Mouse (Mus musculus) liver, embryonic 12.5 days (tissue): ENCODE results near the gene D5Ertd579e. TPM values are rescaled to one million over a fixed set of nuclear protein-coding genes. Genes with fewer than 3 reads are reported as not detected.

Experiments
- ATAC-seq: fragments of 200-750 bp; cut with Nextera tagmentation; 2 replicates; pipeline ENCODE4 v1.8.0; 2017; ENCODE audit warnings: moderate number of reproducible peaks, mild to moderate bottlenecking, moderate library complexity
- H3K27ac ChIP-seq: fragments of 300-500 bp; sonication (generic); 2 replicates; pipeline ENCODE4 v1.5.1; 2016; ENCODE audit warnings: mild to moderate bottlenecking
- H3K27me3 ChIP-seq: fragments of 300-500 bp; sonication (generic); replicated peaks from 2 replicates; pipeline ENCODE4 v1.6.1; 2016; ENCODE audit warnings: mild to moderate bottlenecking, moderate library complexity
- H3K36me3 ChIP-seq: fragments of 300-500 bp; sonication (generic); 2 replicates; pipeline ENCODE4 v1.6.1; 2016; ENCODE audit warnings: mild to moderate bottlenecking, moderate library complexity
- H3K4me1 ChIP-seq: fragments of 300-500 bp; sonication (generic); 2 replicates; pipeline ENCODE4 v1.6.1; 2016
- H3K4me2 ChIP-seq: fragments of 300-500 bp; sonication (generic); 2 replicates; pipeline ENCODE4 v1.6.1; 2016; ENCODE audit warnings: mild to moderate bottlenecking, moderate library complexity
- H3K4me3 ChIP-seq: fragments of 300-500 bp; sonication (generic); 2 replicates; pipeline ENCODE4 v1.5.1; 2016; ENCODE audit warnings: mild to moderate bottlenecking, moderate library complexity
- H3K9ac ChIP-seq: fragments of 300-500 bp; sonication (generic); 2 replicates; pipeline ENCODE4 v1.6.1; 2016; ENCODE audit warnings: mild to moderate bottlenecking, moderate library complexity
- H3K9me3 ChIP-seq: fragments of 300-500 bp; sonication (generic); replicated peaks from 2 replicates; pipeline ENCODE4 v1.6.1; 2016; ENCODE audit warnings: mild to moderate bottlenecking, moderate library complexity
- WGBS: fragments of 180-500 bp; shearing (Covaris S2); methylation state at CpG from one replicate; pipeline ENCODE4 v1.1.7; 2016; ENCODE audit not compliant: insufficient replicate concordance; 5-methylcytosine and 5-hydroxymethylcytosine counted together
- polyA plus RNA-seq: library from polyadenylated mRNA; unstranded; fragments of >200 nt; fragmentation: Nextera tagmentation; extraction: Ambion mirVana; gene quantifications from 2 replicates; pipeline ENCODE4 v1.2.1, GENCODE M21; 2016

The D5Ertd579e gene
- polyA plus RNA-seq, 1 experiment from 2014 or later: 28.5 TPM

- WGBS: 54% methylated on average over 7 of the region's 7 CpGs
- Histone ChIP-seq H3K36me3 (peaks cover 3% of the 10 kb centered on the region), H3K27ac (no peak overlapping the region), H3K4me2 (no peak overlapping the region), H3K4me1 (peaks cover 59% of the 10 kb centered on the region), H3K9ac (no peak overlapping the region), H3K27me3 (peaks cover 15% of the 10 kb centered on the region; the same call in 1 of the 2 replicates), H3K9me3 (no peaks in the 10 kb centered on the region), H3K4me3 (no peak overlapping the region)
- no peak for ATAC-seq
Measured at GRCm38 (mm10) chr5:36698067-36698670, 2.3 kb upstream of the D5Ertd579e start.

GRCm38 (mm10) chr5:36696504-36697300 is 878 bp upstream of the D5Ertd579e start:
- H3K27ac ChIP-seq: peak overlapping the region; percentile 37
- no peaks in the 10 kb centered on the region for H3K9me3 ChIP-seq
- H3K4me2 ChIP-seq: peak overlapping the region; percentile 90
- peak overlapping the region; percentile 95 for H3K9ac ChIP-seq
- 66% methylated on average over 11 of the region's 11 CpGs for WGBS
- peaks cover 73% of the 10 kb centered on the region for H3K4me1 ChIP-seq
- ATAC-seq: no peak
- H3K36me3 ChIP-seq: peaks cover 16% of the 10 kb centered on the region
- H3K27me3 ChIP-seq: peaks cover 15% of the 10 kb centered on the region; the same call in 1 of the 2 replicates
- peak overlapping the region; percentile 87 for H3K4me3 ChIP-seq

DNA sequence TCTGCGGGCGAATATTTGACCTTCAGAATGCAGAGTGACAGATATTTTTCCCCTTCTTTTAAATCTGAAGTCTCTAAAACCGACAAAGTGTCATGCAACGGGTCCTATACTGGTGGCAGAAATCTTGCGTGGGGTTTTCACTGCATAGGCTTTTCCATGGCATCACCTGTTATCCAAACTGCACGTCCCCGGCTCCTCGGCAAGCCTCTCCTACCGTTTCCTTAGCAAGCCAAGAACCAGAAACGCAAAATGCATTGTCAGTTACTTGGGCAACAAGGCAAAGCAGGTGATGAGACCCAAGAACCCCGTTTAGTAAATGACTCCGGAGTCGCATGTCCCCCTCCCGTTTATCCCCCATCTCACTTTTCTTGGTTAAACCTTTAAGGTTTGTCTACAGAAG is 819 bp downstream of the D5Ertd579e start:
- Histone ChIP-seq H3K4me1 (peaks cover 76% of the 10 kb centered on the region), H3K36me3 (peaks cover 16% of the 10 kb centered on the region), H3K27me3 (peaks cover 15% of the 10 kb centered on the region; the same call in 1 of the 2 replicates), H3K9ac (peak overlapping the region; percentile 95), H3K4me3 (peak overlapping the region; percentile 87), H3K4me2 (peak overlapping the region; percentile 90), H3K27ac (peak overlapping the region; percentile 95), H3K9me3 (no peaks in the 10 kb centered on the region)
- ATAC-seq: no peak
- WGBS: 5% methylated on average over 14 of the region's 14 CpGs

GRCm38 (mm10) chr5:36693651-36694050 is 2.2 kb downstream of the D5Ertd579e start:
- peak overlapping the region; percentile 90 for H3K4me2 ChIP-seq
- WGBS: 75% methylated on average over 2 of the region's 2 CpGs
- ATAC-seq: no peak
- H3K27ac ChIP-seq: no peak overlapping the region
- H3K4me1 ChIP-seq: peaks cover 70% of the 10 kb centered on the region
- H3K4me3 ChIP-seq: peak overlapping the region; percentile 11
- H3K27me3 ChIP-seq: peaks cover 2% of the 10 kb centered on the region; the same call in 1 of the 2 replicates
- H3K9ac ChIP-seq: no peak overlapping the region
- no peaks in the 10 kb centered on the region for H3K9me3 ChIP-seq
- peaks cover 18% of the 10 kb centered on the region for H3K36me3 ChIP-seq

DNA sequence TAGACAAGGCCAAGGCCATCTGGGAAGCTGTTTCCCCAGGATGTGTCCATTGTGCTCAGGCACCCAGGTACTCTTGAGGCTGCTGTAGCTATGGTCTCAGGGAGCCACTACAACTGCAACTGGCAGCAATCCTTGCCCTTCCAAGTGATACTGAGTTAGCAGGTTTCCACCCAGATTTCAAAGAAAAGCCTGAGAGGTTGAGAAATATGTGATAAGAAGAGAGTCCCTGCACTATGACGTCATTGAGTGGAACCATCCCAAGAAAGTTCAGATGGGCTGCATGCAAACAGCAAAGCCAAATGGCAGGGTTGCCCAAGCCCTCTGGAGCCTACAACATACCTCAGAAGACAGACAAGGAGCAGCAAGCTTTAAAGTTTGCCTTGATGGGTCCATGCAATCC is 4.4 kb downstream of the D5Ertd579e start:
- H3K4me3 ChIP-seq: no peak overlapping the region
- H3K36me3 ChIP-seq: peaks cover 37% of the 10 kb centered on the region
- 0 out of 2 replicates have a peak overlapping the region, but pooled peaks have one; percentile 15 for H3K9ac ChIP-seq
- no peaks in the 10 kb centered on the region for H3K27me3 ChIP-seq
- H3K9me3 ChIP-seq: peaks cover 5% of the 10 kb centered on the region; the same call in 1 of the 2 replicates
- H3K27ac ChIP-seq: peak overlapping the region; percentile 47
- H3K4me1 ChIP-seq: peaks cover 73% of the 10 kb centered on the region
- H3K4me2 ChIP-seq: 0 out of 2 replicates have a peak overlapping the region, but pooled peaks have one; percentile 16
- no peak for ATAC-seq
- 21% methylated on average over 1 of the region's 1 CpGs for WGBS

GRCm38 (mm10) chr5:36685170-36685569 is 10.7 kb downstream of the D5Ertd579e start:
- ATAC-seq: peak; percentile 85
- H3K4me1 ChIP-seq: peaks cover 73% of the 10 kb centered on the region
- peaks cover 23% of the 10 kb centered on the region for H3K36me3 ChIP-seq
- peak overlapping the region; percentile 36 for H3K4me2 ChIP-seq
- H3K27me3 ChIP-seq: no peaks in the 10 kb centered on the region
- peak overlapping the region; percentile 70 for H3K27ac ChIP-seq
- 66% methylated on average over 4 of the region's 4 CpGs for WGBS
- peak overlapping the region; percentile 32; the same call in 1 of the 2 replicates for H3K9ac ChIP-seq
- H3K9me3 ChIP-seq: peaks cover 5% of the 10 kb centered on the region; the same call in 1 of the 2 replicates
- no peak overlapping the region for H3K4me3 ChIP-seq

- 77% methylated on average over 1 of the region's 1 CpGs for WGBS
- H3K36me3 ChIP-seq: peaks cover 21% of the 10 kb centered on the region
- H3K27ac ChIP-seq: 0 out of 2 replicates have a peak overlapping the region, but pooled peaks have one; percentile 12
- no peak overlapping the region for H3K4me2 ChIP-seq
- no peak overlapping the region for H3K9ac ChIP-seq
- no peak for ATAC-seq
- H3K9me3 ChIP-seq: peaks cover 5% of the 10 kb centered on the region; the same call in 1 of the 2 replicates
- no peaks in the 10 kb centered on the region for H3K27me3 ChIP-seq
- no peak overlapping the region for H3K4me3 ChIP-seq
- H3K4me1 ChIP-seq: peaks cover 84% of the 10 kb centered on the region
Measured at GRCm38 (mm10) chr5:36683586-36683985, 12.2 kb downstream of the D5Ertd579e start.

GRCm38 (mm10) chr5:36681219-36681618 is 14.6 kb downstream of the D5Ertd579e start:
- no peak overlapping the region for H3K4me2 ChIP-seq
- H3K27me3 ChIP-seq: no peaks in the 10 kb centered on the region
- ATAC-seq: no peak
- H3K4me3 ChIP-seq: no peak overlapping the region
- 0 out of 2 replicates have a peak overlapping the region, but pooled peaks have one; percentile 12 for H3K9ac ChIP-seq
- H3K4me1 ChIP-seq: peaks cover 79% of the 10 kb centered on the region
- no peaks in the 10 kb centered on the region for H3K9me3 ChIP-seq
- no peak overlapping the region for H3K27ac ChIP-seq
- H3K36me3 ChIP-seq: peaks cover under 1% of the 10 kb centered on the region; the same call in 1 of the 2 replicates

DNA sequence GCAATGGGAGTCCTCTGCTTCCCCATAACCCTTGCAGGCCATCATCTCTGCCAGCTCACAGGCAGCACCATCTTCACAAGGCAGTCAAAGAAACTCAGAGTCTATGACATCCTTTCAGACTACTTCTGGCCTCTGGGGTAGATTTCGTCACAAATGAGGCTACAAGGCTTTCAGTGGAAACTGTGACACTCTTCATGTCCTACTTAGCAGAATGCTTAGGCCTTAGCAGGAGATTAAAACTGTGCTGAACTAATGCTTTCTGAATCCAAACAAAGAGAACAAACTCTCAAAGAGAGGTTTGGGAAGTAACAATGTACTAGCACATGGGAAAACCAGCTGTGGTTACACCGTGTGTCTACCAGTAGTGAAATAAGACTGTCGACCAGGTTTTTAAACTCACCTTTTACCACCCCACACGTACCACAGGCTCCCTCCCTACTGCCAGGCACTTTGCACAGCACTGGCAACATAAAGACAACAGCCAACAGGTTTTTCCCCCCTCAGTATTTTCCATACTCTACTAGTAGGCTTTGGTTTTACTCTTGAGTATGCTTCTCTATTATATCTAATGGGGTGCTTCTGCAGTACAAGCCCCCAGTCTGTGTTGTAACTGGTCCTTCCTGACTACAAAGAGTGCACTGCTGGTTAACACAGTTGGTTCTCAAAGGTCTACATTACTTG is 15.8 kb downstream of the D5Ertd579e start:
- H3K36me3 ChIP-seq: no peaks in the 10 kb centered on the region
- ATAC-seq: no peak
- peaks cover 76% of the 10 kb centered on the region for H3K4me1 ChIP-seq
- no peak overlapping the region for H3K4me2 ChIP-seq
- WGBS: 80% methylated on average over 4 of the region's 4 CpGs
- H3K27me3 ChIP-seq: no peaks in the 10 kb centered on the region
- H3K27ac ChIP-seq: no peak overlapping the region; the same call in 1 of the 2 replicates
- H3K9me3 ChIP-seq: no peaks in the 10 kb centered on the region
- H3K9ac ChIP-seq: no peak overlapping the region
- no peak overlapping the region for H3K4me3 ChIP-seq

DNA sequence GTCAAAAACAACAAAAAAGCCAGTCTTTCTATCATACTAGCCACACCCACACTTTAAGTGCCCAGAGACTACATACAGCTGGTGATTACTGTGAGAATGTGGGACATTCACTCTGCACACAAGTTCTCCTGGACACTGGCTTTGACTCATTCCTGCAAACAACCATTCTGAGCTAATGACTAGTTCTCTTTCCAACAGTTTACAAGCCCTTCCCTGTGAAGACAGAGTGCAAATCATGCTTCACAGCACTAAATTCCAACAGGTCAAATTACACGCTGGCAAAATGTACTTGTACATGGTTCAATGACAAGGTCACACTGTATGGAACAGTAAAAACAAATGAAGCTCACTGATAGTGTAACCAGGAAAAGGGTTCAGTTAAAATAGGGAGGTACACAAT is 17.0 kb downstream of the D5Ertd579e start:
- H3K4me2 ChIP-seq: no peak overlapping the region
- peak overlapping the region; percentile 59 for H3K27ac ChIP-seq

DNA sequence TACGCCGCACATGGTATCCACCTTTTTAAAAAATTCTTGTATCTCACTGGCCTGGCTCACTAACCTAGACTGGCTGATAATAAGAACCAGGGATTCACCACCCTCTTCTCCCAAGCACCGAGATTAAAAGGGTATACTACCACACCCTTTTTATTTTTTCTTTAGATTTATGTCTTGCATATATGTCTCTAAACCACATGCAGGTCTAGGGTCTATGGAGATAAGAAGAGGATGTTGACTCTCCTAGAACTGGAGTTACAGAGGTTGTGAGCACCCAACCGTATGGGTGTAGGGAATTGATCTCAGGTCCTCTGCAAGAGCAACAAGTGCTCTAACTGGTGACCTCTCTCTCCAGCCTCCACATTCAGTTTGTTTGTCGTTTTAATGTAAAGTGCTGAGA is 17.9 kb downstream of the D5Ertd579e start:
- H3K4me3 ChIP-seq: no peak overlapping the region
- peaks cover 8% of the 10 kb centered on the region; the same call in 1 of the 2 replicates for H3K36me3 ChIP-seq
- H3K9ac ChIP-seq: no peak overlapping the region
- 53% methylated on average over 5 of the region's 5 CpGs for WGBS
- peaks cover 65% of the 10 kb centered on the region for H3K4me1 ChIP-seq
- H3K4me2 ChIP-seq: no peak overlapping the region
- H3K27ac ChIP-seq: peak overlapping the region; percentile 59; the same call in 1 of the 2 replicates
- H3K9me3 ChIP-seq: no peaks in the 10 kb centered on the region
- peak; percentile 62 for ATAC-seq
- H3K27me3 ChIP-seq: no peaks in the 10 kb centered on the region

More for the DNA sequence above, 17.0 kb downstream of the D5Ertd579e start:
- Histone ChIP-seq H3K36me3 (0 out of 2 replicates have a peak, but pooled peaks cover 3% of the 10 kb centered on the region), H3K27me3 (no peaks in the 10 kb centered on the region), H3K9ac (no peak overlapping the region), H3K4me1 (peaks cover 73% of the 10 kb centered on the region), H3K9me3 (no peaks in the 10 kb centered on the region), H3K4me3 (no peak overlapping the region)
- 77% methylated on average over 1 of the region's 1 CpGs for WGBS
- no peak for ATAC-seq
